Mouse (Mus musculus) olfactory bulb, adult 2 months (tissue): ENCODE results near the gene Slc4a2.

Experiments used
- CTCF ChIP-seq: fragments of 200-500 bp; IDR thresholded peaks from 2 replicates; pipeline ENCODE4 v1.5.1; 2012; ENCODE audit warnings: low read depth, mild to moderate bottlenecking, low read length, moderate library complexity; ENCODE audit not compliant: insufficient read depth
- POLR2A ChIP-seq: fragments of 200-500 bp; IDR thresholded peaks from 2 replicates; pipeline ENCODE4 v1.6.1; 2012; ENCODE audit warnings: mild to moderate bottlenecking, low read depth, low read length, moderate library complexity; ENCODE audit not compliant: insufficient read depth

DNA sequence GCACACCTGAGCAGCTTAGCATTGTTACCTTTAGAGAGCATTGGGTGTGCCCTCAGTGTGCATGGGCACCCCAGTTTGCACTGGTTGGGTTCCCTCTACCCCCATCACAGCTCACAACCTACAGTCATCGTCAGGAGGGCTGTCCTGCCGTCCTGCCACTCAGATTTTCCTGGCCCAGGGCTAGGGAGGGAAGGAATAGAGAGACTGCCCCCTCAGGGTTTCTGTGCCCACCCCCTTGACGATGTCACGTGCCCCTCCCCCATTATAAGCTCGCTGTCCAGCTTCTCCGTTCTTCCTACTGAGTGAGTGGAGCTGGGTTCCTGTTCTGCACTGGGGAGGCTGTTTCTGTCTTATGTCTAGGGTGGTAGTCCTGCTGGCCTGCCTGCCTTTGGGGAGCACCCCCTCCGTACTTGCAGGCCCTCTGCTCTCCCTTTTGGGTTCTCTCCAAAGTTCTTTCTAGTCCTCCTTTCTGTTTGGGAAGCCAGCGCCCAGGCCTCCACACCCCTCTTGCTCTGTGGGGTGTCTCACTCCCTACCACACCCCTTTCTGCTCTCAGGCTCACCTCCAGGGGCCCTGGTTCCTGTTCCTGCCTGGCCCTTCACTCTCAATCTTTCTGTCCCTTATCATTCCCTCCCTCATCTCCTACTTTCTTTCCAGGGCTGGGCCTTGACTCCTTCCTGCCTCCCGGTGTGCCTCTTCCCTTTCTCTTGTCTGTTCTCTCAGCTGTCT, 3.1 kb downstream of the Slc4a2 start:
- TF ChIP-seq POLR2A (no peak), CTCF (no peak)
